Mouse (Mus musculus): ENCODE measurements around the gene Tmem213.

DNA sequence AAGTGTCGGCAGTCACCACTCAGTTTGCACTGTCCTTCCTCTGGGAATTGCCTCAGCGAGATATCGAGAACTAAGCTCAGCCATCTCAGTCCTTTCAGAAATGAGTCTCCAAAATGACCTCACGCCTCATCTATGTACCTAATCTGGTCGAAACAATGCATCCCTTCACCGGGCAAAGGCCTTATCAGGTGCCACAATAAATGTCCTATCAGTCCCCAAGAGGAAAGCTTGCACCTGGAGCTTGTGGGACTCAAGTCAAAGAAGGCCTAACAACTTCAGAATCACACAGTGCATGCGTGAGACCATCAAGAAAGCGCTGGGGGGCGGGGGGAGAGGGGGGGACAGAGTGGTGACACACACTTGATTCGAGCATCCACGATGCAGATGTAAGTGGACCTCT lies 43.2 kb downstream of the Tmem213 start:
- TF ChIP-seq CTCF (IDR thresholded peaks at IDR 0.05; ENCODE audit: insufficient read depth, low read length) (no peak), POLR2A (IDR thresholded peaks at IDR 0.05; ENCODE audit: borderline replicate concordance, extremely low read depth, low read depth, low read length) (no peak)

Measured in lung, adult 2 months (tissue).